Comparison of ENCODE assay signal across 9 mouse cellular contexts in genomic region chr10:45916928-45917327, GRCm38 (mm10).
DNase-seq lines count a peak whose midpoint lies in the region; ATAC-seq lines count a peak whose summit lies in the region.
"Had no signal": no experiment of that assay in that cellular context is flagged by ENCODE, and none has a peak within 500 bp of the region (broad histone marks: within the 10 kb centered on the region; RNA-seq: fewer than 3 reads in every experiment).

No protein-coding gene starts in this region.

- WGBS in kidney, embryonic 15.5 days, result 18% methylated on average over 3 of the region's 3 CpGs
- 17% methylated on average over 3 of the region's 3 CpGs for WGBS in kidney, embryonic 16.5 days

- H3K27me3 ChIP-seq in kidney, embryonic 15.5 days, result no peaks in the 10 kb centered on the region
- H3K27me3 ChIP-seq in kidney, embryonic 16.5 days (ENCODE audit: insufficient read depth, low read length), result no peaks in the 10 kb centered on the region
- H3K27me3 ChIP-seq: embryonic facial prominence, embryonic 15.5 days had no signal

- H3K9ac ChIP-seq in kidney, embryonic 15.5 days, result no peak overlapping the region
- H3K9ac ChIP-seq in kidney, embryonic 16.5 days (replicated peaks; ENCODE audit: low read length), result no peak overlapping the region
- H3K9ac ChIP-seq: embryonic facial prominence, embryonic 15.5 days had no signal

- H3K4me3 ChIP-seq in kidney, embryonic 15.5 days (replicated peaks), result no peak overlapping the region
- no peak overlapping the region for H3K4me3 ChIP-seq in kidney, embryonic 16.5 days (ENCODE audit: low read length)
- H3K4me3 ChIP-seq: embryonic facial prominence, embryonic 15.5 days had no signal

- DNase-seq in 3T3-L1 (ENCODE audit: low read depth, low spot score), result peak; percentile 73
- peak; percentile 78 for DNase-seq in 416B (ENCODE audit: low read depth)
- peak; percentile 87 for DNase-seq in embryo, embryonic 10.5 days (ENCODE audit: low spot score)
- DNase-seq in testis, postnatal 14 days (ENCODE audit: low spot score), result no peak
- DNase-seq in gastrocnemius, postnatal 10 days, result no peak
- no peak for DNase-seq in testis, postnatal 10 days (ENCODE audit: low spot score)

- no peaks in the 10 kb centered on the region for H3K36me3 ChIP-seq in kidney, embryonic 15.5 days
- no peaks in the 10 kb centered on the region for H3K36me3 ChIP-seq in kidney, embryonic 16.5 days (ENCODE audit: insufficient read depth, low read length)
- H3K36me3 ChIP-seq: embryonic facial prominence, embryonic 15.5 days had no signal

- no peak overlapping the region for H3K27ac ChIP-seq in kidney, embryonic 15.5 days
- no peak overlapping the region for H3K27ac ChIP-seq in kidney, embryonic 16.5 days (ENCODE audit: low read length)
- H3K27ac ChIP-seq: embryonic facial prominence, embryonic 15.5 days had no signal

- ATAC-seq in kidney, embryonic 15.5 days (replicated peaks; ENCODE audit: low FRiP score), result 0 out of 2 replicates have a peak, but pooled peaks have one; percentile 36
- no peak for ATAC-seq in kidney, embryonic 16.5 days (ENCODE audit: low FRiP score, low TSS enrichment)

- no peak overlapping the region for H3K4me2 ChIP-seq in kidney, embryonic 15.5 days
- no peak overlapping the region for H3K4me2 ChIP-seq in kidney, embryonic 16.5 days (replicated peaks; ENCODE audit: low read depth, low read length)
- H3K4me2 ChIP-seq: embryonic facial prominence, embryonic 15.5 days had no signal

- no peaks in the 10 kb centered on the region for H3K4me1 ChIP-seq in kidney, embryonic 15.5 days
- no peaks in the 10 kb centered on the region for H3K4me1 ChIP-seq in kidney, embryonic 16.5 days (ENCODE audit: insufficient read depth, low read length)
- H3K4me1 ChIP-seq: embryonic facial prominence, embryonic 15.5 days had no signal

- 0 out of 2 replicates have a peak, but pooled peaks cover 5% of the 10 kb centered on the region for H3K9me3 ChIP-seq in kidney, embryonic 15.5 days (replicated peaks)
- H3K9me3 ChIP-seq in kidney, embryonic 16.5 days (ENCODE audit: low read length), result peaks cover 8% of the 10 kb centered on the region

Comparison
In these comparisons a context has a peak if more than half of its experiments do, and no peak if none do; other contexts are left out.
1. DNase-seq: peak in 3T3-L1 (single experiment), 416B (single experiment) and embryo, embryonic 10.5 days (single experiment); none in testis, postnatal 14 days (single experiment), gastrocnemius, postnatal 10 days (single experiment) and testis, postnatal 10 days (single experiment).